Mouse (Mus musculus) urinary bladder, postnatal 14 days (tissue): ENCODE data around the gene Khdc3.
"Not testable (repeated sequence)": the region's sequence is repeated elsewhere in the genome, so short reads cannot be mapped to it uniquely, and the experiment has no call there.

ENCODE experiments used
- DNase-seq: peaks from one replicate; pipeline ENCODE4 v3.0.0; 2021; ENCODE audit warnings: low spot score

The Khdc3 gene

GRCm38 (mm10) chr9:73102181-73102580, 545 bp downstream of the Khdc3 start, which contains the start of gene Gm20509:
TSS of gene Gm20509 (plus strand) at chr9:73102470.
- no peak for DNase-seq

DNA sequence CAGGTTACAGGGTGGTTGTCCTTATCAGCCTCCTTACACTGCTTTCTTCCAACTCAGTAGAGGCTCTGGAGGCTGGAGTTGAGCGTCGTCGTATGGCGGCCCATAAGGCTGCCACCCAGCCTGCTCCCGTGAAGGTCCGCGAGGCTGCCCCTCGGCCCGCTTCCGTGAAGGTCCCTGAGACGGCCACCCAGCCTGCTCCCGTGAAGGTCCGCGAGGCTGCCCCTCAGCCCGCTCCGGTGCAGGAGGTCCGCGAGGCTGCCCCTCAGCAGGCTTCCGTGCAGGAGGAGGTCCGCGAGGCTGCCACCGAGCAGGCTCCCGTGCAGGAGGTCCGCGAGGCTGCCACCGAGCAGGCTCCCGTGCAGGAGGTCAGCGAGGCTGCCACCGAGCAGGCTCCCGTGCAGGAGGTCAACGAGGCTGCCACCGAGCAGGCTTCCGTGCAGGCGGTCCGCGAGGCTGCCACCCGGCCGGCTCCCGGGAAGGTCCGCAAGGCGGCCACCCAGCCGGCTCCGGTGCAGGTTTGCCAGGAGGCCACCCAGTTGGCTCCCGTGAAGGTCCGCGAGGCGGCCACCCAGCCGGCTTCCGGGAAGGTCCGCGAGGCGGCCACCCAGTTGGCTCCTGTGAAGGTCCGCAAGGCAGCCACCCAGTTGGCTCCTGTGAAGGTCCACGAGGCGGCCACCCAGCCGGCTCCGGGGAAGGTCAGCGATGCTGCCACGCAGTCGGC, 1.7 kb downstream of the Khdc3 start:
- peak; percentile 34 for DNase-seq

DNA sequence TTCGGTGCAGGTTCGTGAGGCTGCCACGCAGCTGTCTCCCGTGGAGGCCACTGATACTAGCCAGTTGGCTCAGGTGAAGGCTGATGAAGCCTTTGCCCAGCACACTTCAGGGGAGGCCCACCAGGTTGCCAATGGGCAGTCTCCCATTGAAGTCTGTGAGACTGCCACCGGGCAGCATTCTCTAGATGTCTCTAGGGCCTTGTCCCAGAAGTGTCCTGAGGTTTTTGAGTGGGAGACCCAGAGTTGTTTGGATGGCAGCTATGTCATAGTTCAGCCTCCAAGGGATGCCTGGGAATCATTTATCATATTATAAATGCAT, 2.2 kb downstream of the Khdc3 start:
- DNase-seq, result no peak

GRCm38 (mm10) chr9:73105141-73105540, 3.5 kb downstream of the Khdc3 start:
- DNase-seq, result no peak

- no peak for DNase-seq
These were observed 4.1 kb downstream of the Khdc3 start for GRCm38 (mm10) chr9:73105771-73106170.

DNA sequence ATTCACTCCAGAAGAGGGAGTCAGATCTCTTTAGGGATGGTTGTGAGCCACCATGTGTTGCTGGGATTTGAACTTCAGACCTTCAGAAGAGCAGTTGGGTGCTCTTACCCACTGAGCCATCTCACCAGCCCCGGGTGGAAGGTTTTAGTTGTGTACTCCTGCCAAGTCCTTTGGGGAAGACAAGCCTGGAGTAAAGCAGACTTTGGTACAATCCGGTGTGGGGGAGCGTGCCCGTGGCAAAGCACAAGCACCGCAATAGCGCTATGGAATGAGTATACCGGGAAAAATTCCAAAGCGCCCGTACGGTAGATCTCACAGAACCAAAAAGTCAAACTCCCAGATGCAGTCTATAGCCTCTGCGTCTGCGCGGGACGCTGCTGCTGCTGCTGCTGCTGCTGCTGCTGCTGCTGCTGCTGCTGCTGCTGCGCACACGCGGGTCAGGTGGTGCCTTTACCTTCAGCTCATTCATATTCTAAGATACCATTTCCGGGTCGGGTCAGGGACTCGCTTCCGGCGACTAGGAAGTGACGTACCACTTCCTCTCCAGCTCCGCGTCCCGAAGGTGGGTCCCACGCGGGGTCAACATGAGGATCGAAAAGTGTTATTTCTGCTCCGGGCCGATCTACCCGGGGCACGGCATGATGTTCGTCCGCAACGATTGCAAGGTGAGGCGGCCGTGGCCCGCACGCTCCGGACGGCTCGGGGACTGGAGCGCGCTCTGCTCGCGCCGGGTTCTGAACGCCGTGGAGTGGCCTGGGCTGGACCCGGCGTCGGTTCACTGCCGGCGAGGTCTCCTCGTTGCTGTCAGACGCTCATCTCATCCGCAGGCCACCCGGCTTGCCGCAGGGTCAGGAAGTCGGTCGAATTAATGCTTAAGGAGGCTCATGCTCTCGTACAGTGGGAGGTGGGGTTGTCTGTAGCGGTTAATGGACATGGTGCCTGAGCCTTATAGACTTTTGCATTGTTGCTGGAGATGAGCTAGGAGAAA, 11.6 kb downstream of the Khdc3 start, which contains the start of gene Rsl24d1:
Rsl24d1 (plus strand) TSS at position 508 of the 988 bp plus-strand sequence.
- DNase-seq, result peak; percentile 83

GRCm38 (mm10) chr9:73116704-73117103, 15.1 kb downstream of the Khdc3 start:
- DNase-seq, result not testable (repeated sequence)

- no peak for DNase-seq
These were observed 16.4 kb downstream of the Khdc3 start for GRCm38 (mm10) chr9:73118012-73118411.

GRCm38 (mm10) chr9:73121735-73122134, 20.1 kb downstream of the Khdc3 start:
- DNase-seq, result no peak

GRCm38 (mm10) chr9:73125043-73125570, 23.5 kb downstream of the Khdc3 start:
- DNase-seq, result no peak

DNA sequence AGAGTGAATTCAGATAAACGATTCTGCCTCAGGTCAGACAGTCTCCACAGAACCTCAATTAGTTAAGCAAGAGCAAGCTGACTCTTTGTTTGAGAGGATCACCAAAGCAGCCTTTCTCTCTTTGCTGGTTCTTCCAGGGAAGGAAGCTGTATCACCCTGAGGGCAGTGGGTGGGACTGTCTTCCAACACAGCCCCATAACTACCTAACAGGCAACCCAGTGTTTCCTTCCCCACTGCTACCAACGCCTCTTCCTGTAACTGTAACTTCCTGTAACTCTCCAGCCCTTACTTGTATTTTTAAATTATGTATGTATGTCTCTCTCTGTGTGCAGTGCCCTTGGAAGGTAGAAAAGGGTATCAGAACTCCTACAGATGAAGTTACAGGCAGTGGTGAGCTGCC, 25.8 kb downstream of the Khdc3 start:
- no peak for DNase-seq

- no peak for DNase-seq
These were observed 28.2 kb downstream of the Khdc3 start for GRCm38 (mm10) chr9:73129875-73130274.

GRCm38 (mm10) chr9:73130529-73130928, 28.9 kb downstream of the Khdc3 start:
- DNase-seq, result no peak

- DNase-seq, result no peak
These were observed 35.8 kb downstream of the Khdc3 start for GRCm38 (mm10) chr9:73137341-73137886.
